Mouse (Mus musculus) lung, embryonic 16.5 days (tissue): ENCODE measurements around the gene Map3k9. TPM values are rescaled to one million over a fixed set of nuclear protein-coding genes. Genes with fewer than 3 reads are reported as not detected.

Source experiments
- ATAC-seq: fragments of 200-750 bp; cut with Nextera tagmentation; 2 replicates; pipeline ENCODE4 v1.8.0; 2017; ENCODE audit warnings: low read depth, mild to moderate bottlenecking, moderate library complexity
- H3K27ac ChIP-seq: fragments of 300-500 bp; sonication (generic); 2 replicates; pipeline ENCODE4 v1.5.1; 2014; ENCODE audit warnings: mild to moderate bottlenecking, control low read depth, low read length
- H3K27me3 ChIP-seq: fragments of 300-500 bp; sonication (generic); 2 replicates; pipeline ENCODE4 v1.6.1; 2014; ENCODE audit warnings: low read depth, low read length, mixed read lengths; ENCODE audit not compliant: control insufficient read depth, insufficient read depth
- H3K36me3 ChIP-seq: fragments of 300-500 bp; sonication (generic); 2 replicates; pipeline ENCODE4 v1.6.1; 2014; ENCODE audit warnings: low read length; ENCODE audit not compliant: control insufficient read depth, insufficient read depth
- H3K4me1 ChIP-seq: fragments of 300-500 bp; sonication (generic); replicated peaks from 2 replicates; pipeline ENCODE4 v1.6.1; 2014; ENCODE audit warnings: low read length, mixed read lengths; ENCODE audit not compliant: control insufficient read depth, insufficient read depth
- H3K4me2 ChIP-seq: fragments of 300-500 bp; sonication (generic); 2 replicates; pipeline ENCODE4 v1.6.1; 2014; ENCODE audit warnings: low read depth, low read length, control low read depth
- H3K4me3 ChIP-seq: fragments of 300-500 bp; sonication (generic); 2 replicates; pipeline ENCODE4 v1.5.1; 2014; ENCODE audit warnings: mild to moderate bottlenecking, low read length, control low read depth
- H3K9ac ChIP-seq: fragments of 300-500 bp; sonication (generic); 2 replicates; pipeline ENCODE4 v1.6.1; 2014; ENCODE audit warnings: low read length, control low read depth
- H3K9me3 ChIP-seq: fragments of 300-500 bp; sonication (generic); 2 replicates; pipeline ENCODE4 v1.6.1; 2016; ENCODE audit warnings: low read length; ENCODE audit not compliant: control insufficient read depth
- WGBS: fragments of 180-500 bp; shearing (Covaris S2); extraction: QIAGEN DNeasy Blood & Tissue Kit; methylation state at CpG from one replicate; pipeline ENCODE4 v1.1.7; 2014; 5-methylcytosine and 5-hydroxymethylcytosine counted together
- polyA plus RNA-seq: library from polyadenylated mRNA; unstranded; fragments of >200 nt; fragmentation: Nextera tagmentation; extraction: Ambion mirVana; gene quantifications from 2 replicates; pipeline ENCODE4 v1.2.1, GENCODE M21; 2015

The Map3k9 gene
- polyA plus RNA-seq = 1.2 and 1.7 TPM in 2 replicates

DNA sequence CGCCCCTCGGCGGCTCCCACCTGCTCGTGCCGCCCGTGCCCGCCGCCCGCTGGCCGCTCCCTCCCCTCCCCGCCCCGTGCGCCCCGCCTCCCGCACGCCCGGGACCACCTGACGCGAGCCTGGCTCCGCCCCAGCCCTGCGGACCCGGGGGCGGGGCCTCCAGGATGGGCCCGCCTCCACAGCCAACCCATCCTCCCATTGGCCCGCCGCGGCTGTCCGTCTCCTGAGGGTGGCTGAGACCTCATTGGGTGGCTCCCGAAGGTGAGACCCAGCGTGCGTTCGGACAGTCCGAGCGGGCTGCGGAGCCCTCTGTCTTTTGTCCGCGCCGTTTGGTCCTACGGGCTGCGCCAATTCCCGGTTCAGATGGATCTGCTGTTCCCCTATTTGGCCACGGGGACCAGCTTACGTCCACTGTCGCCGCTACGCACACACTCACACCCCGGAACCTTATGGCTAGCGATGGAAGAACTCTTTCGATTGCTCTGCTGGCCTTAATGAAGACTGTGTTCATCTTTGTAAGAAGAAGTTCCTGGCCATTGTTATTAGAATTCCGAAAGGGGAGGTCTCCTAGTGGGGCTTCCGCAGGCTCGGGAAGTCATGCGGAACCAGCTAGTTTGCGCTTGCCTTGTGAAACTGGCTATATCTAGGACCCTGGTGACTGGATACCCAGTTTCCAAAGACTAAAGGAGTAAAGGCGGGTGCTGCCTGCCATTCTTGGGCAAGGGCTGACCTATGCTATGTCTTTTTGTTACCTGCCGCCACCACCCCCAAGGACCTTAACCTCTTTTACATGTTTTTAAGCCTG is at the start of gene Map3k9:
TSS of gene Map3k9 (minus strand) at position 71 of the 805 bp plus-strand sequence.
- peak within 1 kb of the TSS; percentile 71 for H3K4me3 ChIP-seq
- H3K36me3 ChIP-seq = no peaks in the 10 kb centered on the region
- peak; percentile 96 for ATAC-seq
- H3K27me3 ChIP-seq = peaks cover 18% of the 10 kb centered on the region
- peak within 1 kb of the TSS; percentile 77 for H3K9ac ChIP-seq
- no peaks in the 10 kb centered on the region for H3K9me3 ChIP-seq
- peak within 1 kb of the TSS; percentile 97 for H3K4me2 ChIP-seq
- peak within 1 kb of the TSS; percentile 92 for H3K27ac ChIP-seq
- H3K4me1 ChIP-seq = peaks cover 13% of the 10 kb centered on the region
- WGBS = under 1% methylated on average over 39 of the region's 56 CpGs

DNA sequence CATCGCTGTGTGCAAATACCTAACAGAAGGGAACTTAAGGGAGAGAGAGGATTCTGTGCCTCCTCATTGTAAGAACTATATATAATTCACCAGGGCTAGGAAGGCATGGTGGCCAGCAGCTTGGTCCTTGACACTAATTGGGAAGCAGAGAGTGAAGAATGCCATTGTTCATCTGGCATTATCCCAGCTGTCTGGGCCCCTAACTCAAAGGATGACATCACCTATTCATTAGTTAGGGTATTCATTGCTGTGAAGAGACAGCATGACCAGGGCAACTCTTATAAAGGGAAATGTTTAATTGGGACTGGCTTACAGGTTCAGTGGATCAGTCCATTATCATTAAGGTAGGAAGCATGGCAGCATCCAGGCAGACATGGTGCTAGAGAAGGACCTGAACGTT is 47.4 kb upstream of the Map3k9 start:
- H3K4me1 ChIP-seq = no peaks in the 10 kb centered on the region
- H3K9ac ChIP-seq = no peak overlapping the region
- no peaks in the 10 kb centered on the region for H3K9me3 ChIP-seq
- ATAC-seq = no peak
- H3K27me3 ChIP-seq = no peaks in the 10 kb centered on the region
- H3K36me3 ChIP-seq = no peaks in the 10 kb centered on the region
- no peak overlapping the region for H3K27ac ChIP-seq
- H3K4me2 ChIP-seq = no peak overlapping the region
- no peak overlapping the region for H3K4me3 ChIP-seq
- 70% methylated on average over 2 of the region's 2 CpGs for WGBS

DNA sequence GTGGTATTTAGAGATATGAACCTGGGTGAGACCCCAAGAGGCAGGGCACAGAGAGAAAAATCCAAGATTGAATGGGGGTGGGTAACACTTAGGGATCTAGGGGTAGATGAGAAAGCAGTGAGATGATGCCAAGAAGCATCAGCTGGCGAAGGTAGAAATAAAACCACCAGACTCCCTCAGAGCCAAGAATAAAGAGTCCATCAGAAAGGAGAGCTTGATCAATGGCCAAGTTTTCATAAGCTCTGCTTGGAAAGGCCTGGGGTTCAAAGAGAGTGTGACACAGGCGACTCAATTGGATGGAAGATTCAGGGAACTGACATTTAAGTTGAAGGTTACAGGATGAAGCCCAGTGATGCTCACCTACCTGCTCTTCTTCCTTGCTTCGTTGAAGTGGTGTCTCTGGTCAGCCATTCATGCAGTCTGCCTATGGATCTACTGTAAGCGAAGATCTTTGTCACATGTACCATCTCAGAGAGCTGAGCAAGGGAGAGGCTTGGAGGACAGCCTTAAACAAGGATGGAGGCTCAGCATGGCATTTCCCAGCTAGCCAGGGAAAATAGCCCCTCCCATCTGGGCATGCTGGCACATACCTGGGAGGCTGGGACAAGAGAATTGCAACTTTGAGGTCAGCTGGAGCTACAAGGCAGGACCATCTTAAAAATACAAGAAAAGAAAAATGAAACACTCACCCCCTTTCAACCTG is 42.0 kb upstream of the Map3k9 start:
- WGBS = 72% methylated on average over 4 of the region's 4 CpGs
- Histone ChIP-seq H3K9me3 (no peaks in the 10 kb centered on the region), H3K27me3 (no peaks in the 10 kb centered on the region), H3K4me1 (no peaks in the 10 kb centered on the region), H3K4me2 (no peak overlapping the region), H3K36me3 (no peaks in the 10 kb centered on the region), H3K9ac (no peak overlapping the region), H3K4me3 (no peak overlapping the region), H3K27ac (no peak overlapping the region)
- no peak for ATAC-seq

DNA sequence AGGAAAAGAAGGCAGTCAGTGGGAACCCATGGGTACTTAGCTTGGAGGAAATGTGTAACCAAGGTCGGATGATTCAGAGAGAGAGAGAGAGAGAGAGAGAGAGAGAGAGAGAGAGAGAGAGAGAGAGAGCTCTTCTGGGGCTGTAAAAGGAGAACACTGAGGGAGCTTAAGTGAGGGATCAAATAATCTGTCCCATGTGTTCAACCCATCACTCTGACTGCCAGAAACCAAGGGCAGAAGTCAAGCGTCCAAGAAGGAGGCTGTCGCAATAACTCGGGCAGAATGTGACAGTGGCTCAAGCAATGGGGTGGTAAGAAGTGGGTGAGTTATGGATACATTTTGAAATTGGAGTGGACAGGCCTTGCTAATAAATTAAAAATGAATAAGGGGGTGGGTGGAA is 41.2 kb upstream of the Map3k9 start:
- WGBS = 61% methylated on average over 4 of the region's 4 CpGs
- ATAC-seq = no peak
- no peaks in the 10 kb centered on the region for H3K36me3 ChIP-seq

DNA sequence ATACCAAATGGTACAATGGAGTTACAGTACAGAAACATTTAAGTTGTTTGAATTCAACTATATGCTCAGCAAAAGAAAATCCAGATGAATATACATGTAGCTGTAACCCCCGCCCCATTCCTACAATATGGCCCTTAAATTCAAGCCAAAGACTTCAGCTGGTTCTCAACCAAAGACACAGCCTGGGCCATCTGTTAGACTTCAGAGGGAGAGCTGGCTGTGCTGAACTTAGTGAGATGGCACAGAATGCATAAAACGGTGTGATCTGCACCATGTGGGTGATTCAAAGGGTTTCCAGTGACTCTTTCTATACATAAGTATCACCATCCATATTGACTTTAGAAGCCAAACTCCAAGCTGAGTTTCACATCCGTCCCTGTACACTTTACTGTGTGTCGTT is 39.7 kb upstream of the Map3k9 start:
- WGBS = 74% methylated on average over 4 of the region's 4 CpGs
- ATAC-seq = no peak
- Histone ChIP-seq H3K4me1 (peaks cover 6% of the 10 kb centered on the region; the same call in 1 of the 2 replicates), H3K9me3 (no peaks in the 10 kb centered on the region), H3K4me2 (no peak overlapping the region), H3K9ac (no peak overlapping the region), H3K27me3 (no peaks in the 10 kb centered on the region), H3K4me3 (no peak overlapping the region), H3K27ac (no peak overlapping the region), H3K36me3 (no peaks in the 10 kb centered on the region)

More for the DNA sequence above, 41.2 kb upstream of the Map3k9 start:
- H3K4me2 ChIP-seq = no peak overlapping the region
- no peaks in the 10 kb centered on the region for H3K4me1 ChIP-seq
- no peak overlapping the region for H3K4me3 ChIP-seq
- no peak overlapping the region for H3K27ac ChIP-seq
- H3K27me3 ChIP-seq = no peaks in the 10 kb centered on the region
- H3K9ac ChIP-seq = no peak overlapping the region
- no peaks in the 10 kb centered on the region for H3K9me3 ChIP-seq

DNA sequence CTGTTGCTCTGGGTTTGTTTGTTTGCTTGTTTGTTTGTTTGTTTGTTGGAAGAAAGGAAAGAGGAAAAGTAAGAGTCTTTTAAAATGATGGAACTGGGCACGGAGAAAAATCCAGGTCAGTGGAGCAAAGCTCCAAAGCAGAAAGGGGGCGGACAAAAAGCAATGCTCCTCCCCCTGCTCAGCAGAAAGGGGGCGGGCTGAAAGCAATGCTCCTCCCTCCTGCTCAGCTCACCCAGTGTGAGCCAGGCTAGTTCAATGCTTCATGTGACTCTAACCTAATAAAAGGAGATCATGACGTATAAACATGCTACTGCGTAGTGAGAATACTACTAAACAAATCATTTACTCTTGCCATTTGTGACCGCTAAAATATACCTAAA is 36.1 kb upstream of the Map3k9 start:
- H3K27me3 ChIP-seq = no peaks in the 10 kb centered on the region
- H3K9ac ChIP-seq = no peak overlapping the region
- H3K4me3 ChIP-seq = peak overlapping the region; percentile 19
- no peak overlapping the region for H3K27ac ChIP-seq
- ATAC-seq = peak; percentile 70
- 50% methylated on average over 6 of the region's 6 CpGs for WGBS
- no peaks in the 10 kb centered on the region for H3K36me3 ChIP-seq
- H3K4me2 ChIP-seq = peak overlapping the region; percentile 48
- peaks cover 6% of the 10 kb centered on the region; the same call in 1 of the 2 replicates for H3K4me1 ChIP-seq
- H3K9me3 ChIP-seq = no peaks in the 10 kb centered on the region

DNA sequence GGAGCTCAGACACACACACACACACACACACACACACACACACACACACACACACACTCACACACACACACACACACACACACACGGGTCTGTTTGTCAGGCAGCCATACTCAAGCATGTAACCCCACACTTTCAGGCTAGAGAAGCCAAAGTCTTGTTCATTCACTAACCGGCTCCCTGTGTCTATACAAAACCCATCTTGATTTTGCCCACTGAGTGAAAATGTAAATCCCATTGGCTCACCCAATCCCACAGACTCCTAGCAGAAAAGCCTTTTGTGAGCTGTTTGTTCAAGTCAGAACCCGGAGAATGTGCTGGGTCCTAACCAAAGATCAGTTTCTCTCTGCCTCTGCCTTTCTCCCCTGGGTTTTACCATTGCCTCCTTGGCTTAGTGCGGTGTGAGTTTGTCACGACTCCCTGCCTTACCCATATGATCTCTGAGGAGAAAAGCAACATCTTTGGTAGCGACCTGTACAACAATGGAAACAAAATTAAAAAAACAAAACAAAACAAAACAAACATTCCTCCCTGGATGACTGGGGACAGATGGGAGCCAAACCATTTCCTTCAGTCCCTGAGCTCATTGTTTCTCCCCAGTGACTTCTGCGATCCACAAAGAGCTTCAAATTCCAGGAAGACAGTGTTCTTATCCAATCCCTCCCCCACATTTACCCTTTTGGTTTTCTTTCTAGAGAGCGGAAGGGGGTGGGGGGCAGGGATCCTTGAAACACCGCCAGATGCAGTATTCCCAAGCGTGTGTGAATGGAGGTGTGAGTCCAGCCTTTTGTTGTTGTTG is 35.6 kb upstream of the Map3k9 start:
- WGBS = 17% methylated on average over 10 of the region's 10 CpGs
- no peaks in the 10 kb centered on the region for H3K9me3 ChIP-seq
- peak overlapping the region; percentile 48 for H3K4me2 ChIP-seq
- H3K27me3 ChIP-seq = no peaks in the 10 kb centered on the region
- peak; percentile 66 for ATAC-seq
- peak overlapping the region; percentile 19 for H3K4me3 ChIP-seq
- H3K27ac ChIP-seq = peak overlapping the region; percentile 71
- H3K4me1 ChIP-seq = peaks cover 6% of the 10 kb centered on the region; the same call in 1 of the 2 replicates
- no peaks in the 10 kb centered on the region for H3K36me3 ChIP-seq
- peak overlapping the region; percentile 22; the same call in 1 of the 2 replicates for H3K9ac ChIP-seq

DNA sequence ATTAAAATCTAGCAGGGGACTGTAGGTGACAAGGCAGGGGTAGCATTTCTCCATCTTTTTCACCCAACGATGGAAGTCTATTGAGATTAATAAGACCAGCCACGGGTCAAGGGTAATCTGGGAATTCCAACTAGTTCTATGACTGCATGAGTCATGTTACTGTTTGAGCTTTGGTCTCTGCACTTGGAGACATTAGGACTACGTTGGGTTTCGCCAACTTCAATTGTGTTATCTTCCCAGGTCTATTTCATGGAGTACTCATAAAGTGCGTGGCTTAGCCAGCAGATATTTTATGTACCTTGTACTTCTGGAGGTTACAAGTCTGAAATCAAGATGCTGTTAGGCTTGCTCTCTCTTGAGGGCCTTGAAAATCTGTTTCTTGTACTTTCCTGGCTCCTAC is 33.8 kb upstream of the Map3k9 start:
- Histone ChIP-seq H3K4me3 (no peak overlapping the region), H3K9ac (no peak overlapping the region), H3K4me2 (no peak overlapping the region), H3K9me3 (no peaks in the 10 kb centered on the region), H3K36me3 (no peaks in the 10 kb centered on the region), H3K27ac (no peak overlapping the region), H3K4me1 (peaks cover 6% of the 10 kb centered on the region; the same call in 1 of the 2 replicates), H3K27me3 (no peaks in the 10 kb centered on the region)
- WGBS = 82% methylated on average over 5 of the region's 5 CpGs
- ATAC-seq = no peak

DNA sequence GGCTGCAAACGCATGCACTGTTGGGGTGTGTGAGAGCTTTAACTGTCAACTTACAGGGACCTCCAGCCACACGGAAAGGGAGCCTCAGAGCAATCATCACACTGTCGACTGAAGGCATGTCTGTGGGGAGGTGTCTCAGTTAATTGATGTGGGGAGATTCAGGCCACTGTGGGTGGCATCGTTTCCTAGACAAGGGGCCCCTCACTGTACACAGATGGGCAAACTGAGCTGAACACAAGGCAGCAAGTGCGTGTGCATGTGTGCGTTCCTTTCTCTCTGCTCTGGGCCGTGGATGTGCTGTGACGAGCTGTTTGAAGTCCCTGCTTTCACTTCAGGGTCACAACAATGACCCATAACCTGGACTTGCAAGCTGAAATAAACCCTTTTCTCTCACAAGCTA is 29.4 kb upstream of the Map3k9 start:
- Histone ChIP-seq H3K4me2 (no peak overlapping the region), H3K36me3 (no peaks in the 10 kb centered on the region), H3K9ac (no peak overlapping the region), H3K4me3 (no peak overlapping the region), H3K4me1 (peaks cover 6% of the 10 kb centered on the region; the same call in 1 of the 2 replicates), H3K27me3 (no peaks in the 10 kb centered on the region), H3K27ac (no peak overlapping the region), H3K9me3 (no peaks in the 10 kb centered on the region)
- WGBS = 29% methylated on average over 8 of the region's 8 CpGs
- ATAC-seq = no peak
